Mouse (Mus musculus): ENCODE data around the gene Dhcr24. TPM values are rescaled to one million over a fixed set of nuclear protein-coding genes. Genes with fewer than 3 reads are reported as not detected.
A peak's percentile ranks its signal among the peaks of the same experiment; 100 is the strongest.

Dhcr24 gene
- polyA plus RNA-seq, 1 experiment = 205 TPM

DNA sequence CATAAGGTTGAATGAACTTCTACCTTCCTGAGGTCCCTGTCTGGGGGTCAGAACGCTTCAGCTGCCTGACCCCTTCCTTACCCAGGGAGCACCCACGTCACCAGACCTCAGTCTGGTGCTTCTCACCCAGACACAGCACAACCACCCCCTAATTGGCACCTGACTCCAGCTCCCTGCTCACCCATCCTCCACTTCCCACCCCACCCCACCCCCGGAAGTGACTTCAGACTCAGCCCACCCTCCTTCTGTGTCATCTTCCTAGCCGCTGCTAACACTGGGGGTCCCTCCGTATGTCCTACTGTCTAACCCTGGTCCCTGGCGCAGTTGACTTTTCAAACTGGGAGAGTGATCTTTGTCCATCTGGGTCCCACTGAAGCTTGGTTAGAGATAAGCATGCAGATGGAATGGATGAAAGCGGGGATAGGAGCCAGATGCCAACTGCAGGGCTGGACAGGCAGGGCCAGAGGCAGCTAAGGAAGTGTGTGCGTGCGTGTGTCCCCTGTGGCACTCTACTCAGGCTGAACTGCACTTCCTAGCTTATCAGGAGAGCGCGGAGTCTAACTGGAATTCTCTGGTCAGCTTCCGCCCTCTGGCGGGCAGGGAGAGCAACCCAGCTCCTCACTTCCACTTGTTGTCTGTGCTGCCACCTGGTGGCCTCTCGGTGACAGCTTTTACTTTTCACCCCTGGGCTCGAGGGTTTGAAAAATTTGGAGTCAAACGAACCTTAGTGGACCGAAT is 31.3 kb upstream of the Dhcr24 start:
- H3K4me1 ChIP-seq (ENCODE audit: control insufficient read depth, insufficient read depth, insufficient read length, low read length) = peaks cover 5% of the 10 kb centered on the region
- H3K27ac ChIP-seq (ENCODE audit: insufficient read depth, low read depth, low read length) = no peak overlapping the region
- H3K4me3 ChIP-seq (ENCODE audit: low read depth, low read length) = peak overlapping the region; percentile 28
- 13% methylated on average over 17 of the region's 17 CpGs for WGBS
- peak; percentile 100 for TF ChIP-seq CTCF (IDR thresholded peaks at IDR 0.05; ENCODE audit: extremely low read depth, insufficient read length, insufficient replicate concordance, low read depth, low read length)
- TF ChIP-seq POLR2A (IDR thresholded peaks at IDR 0.05; ENCODE audit: low read depth, low read length) = peak; percentile 5; the same call in 1 of the 2 replicates
- H3K27me3 ChIP-seq (ENCODE audit: control insufficient read depth, insufficient read depth, low read length) = no peaks in the 10 kb centered on the region
- H3K36me3 ChIP-seq (ENCODE audit: control insufficient read depth, insufficient read depth, low read length) = no peaks in the 10 kb centered on the region

- Histone ChIP-seq H3K4me1 (ENCODE audit: control insufficient read depth, insufficient read depth, insufficient read length, low read length) (peaks cover 5% of the 10 kb centered on the region), H3K36me3 (ENCODE audit: control insufficient read depth, insufficient read depth, low read length) (no peaks in the 10 kb centered on the region), H3K4me3 (ENCODE audit: low read depth, low read length) (no peak overlapping the region), H3K27ac (ENCODE audit: insufficient read depth, low read depth, low read length) (no peak overlapping the region), H3K27me3 (ENCODE audit: control insufficient read depth, insufficient read depth, low read length) (no peaks in the 10 kb centered on the region)
- WGBS = 72% methylated on average over 9 of the region's 9 CpGs
- TF ChIP-seq POLR2A (IDR thresholded peaks at IDR 0.05; ENCODE audit: low read depth, low read length) = no peak
- TF ChIP-seq CTCF (IDR thresholded peaks at IDR 0.05; ENCODE audit: extremely low read depth, insufficient read length, insufficient replicate concordance, low read depth, low read length) = no peak
Measured at GRCm38 (mm10) chr4:106530113-106530482, 30.7 kb upstream of the Dhcr24 start.

GRCm38 (mm10) chr4:106533421-106534080 is 27.3 kb upstream of the Dhcr24 start:
- no peak overlapping the region for H3K27ac ChIP-seq (ENCODE audit: insufficient read depth, low read depth, low read length)
- 18% methylated on average over 7 of the region's 7 CpGs for WGBS

GRCm38 (mm10) chr4:106534256-106534655 is 26.6 kb upstream of the Dhcr24 start:
- no peak for TF ChIP-seq POLR2A (IDR thresholded peaks at IDR 0.05; ENCODE audit: low read depth, low read length)
- no peak overlapping the region for H3K27ac ChIP-seq (ENCODE audit: insufficient read depth, low read depth, low read length)
- WGBS = 22% methylated on average over 7 of the region's 7 CpGs
- H3K36me3 ChIP-seq (ENCODE audit: control insufficient read depth, insufficient read depth, low read length) = no peaks in the 10 kb centered on the region
- no peak overlapping the region for H3K4me3 ChIP-seq (ENCODE audit: low read depth, low read length)
- H3K4me1 ChIP-seq (ENCODE audit: control insufficient read depth, insufficient read depth, insufficient read length, low read length) = peaks cover 9% of the 10 kb centered on the region
- H3K27me3 ChIP-seq (ENCODE audit: control insufficient read depth, insufficient read depth, low read length) = no peaks in the 10 kb centered on the region

More at GRCm38 (mm10) chr4:106533421-106534080, 27.3 kb upstream of the Dhcr24 start:
- peaks cover 5% of the 10 kb centered on the region for H3K4me1 ChIP-seq (ENCODE audit: control insufficient read depth, insufficient read depth, insufficient read length, low read length)
- no peaks in the 10 kb centered on the region for H3K27me3 ChIP-seq (ENCODE audit: control insufficient read depth, insufficient read depth, low read length)
- TF ChIP-seq POLR2A (IDR thresholded peaks at IDR 0.05; ENCODE audit: low read depth, low read length) (no peak), CTCF (IDR thresholded peaks at IDR 0.05; ENCODE audit: extremely low read depth, insufficient read length, insufficient replicate concordance, low read depth, low read length) (peak; percentile 68; the same call in 1 of the 2 replicates)
- H3K4me3 ChIP-seq (ENCODE audit: low read depth, low read length) = no peak overlapping the region
- no peaks in the 10 kb centered on the region for H3K36me3 ChIP-seq (ENCODE audit: control insufficient read depth, insufficient read depth, low read length)

DNA sequence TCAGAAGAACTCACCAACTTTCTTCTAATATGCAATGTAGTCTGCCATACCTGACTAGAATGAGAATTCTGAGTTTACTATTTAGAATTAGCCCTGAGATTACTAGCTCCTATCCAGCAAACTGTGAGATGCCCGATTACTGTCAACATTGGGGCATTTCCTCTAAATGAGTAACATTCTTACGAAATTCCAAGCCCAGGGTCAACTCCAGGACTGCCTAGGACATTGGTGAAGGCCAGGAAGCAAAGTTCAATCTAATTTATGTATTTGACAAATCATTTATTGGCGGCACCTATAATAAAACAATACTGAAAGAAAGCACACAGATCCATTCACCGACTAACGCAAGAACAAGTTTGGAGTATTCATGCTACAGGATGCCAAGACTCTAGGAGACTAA is 21.1 kb upstream of the Dhcr24 start:
- no peaks in the 10 kb centered on the region for H3K36me3 ChIP-seq (ENCODE audit: control insufficient read depth, insufficient read depth, low read length)
- peak overlapping the region; percentile 23; the same call in 1 of the 2 replicates for H3K27ac ChIP-seq (ENCODE audit: insufficient read depth, low read depth, low read length)
- TF ChIP-seq CTCF (IDR thresholded peaks at IDR 0.05; ENCODE audit: extremely low read depth, insufficient read length, insufficient replicate concordance, low read depth, low read length) (no peak), POLR2A (IDR thresholded peaks at IDR 0.05; ENCODE audit: low read depth, low read length) (no peak)
- H3K4me3 ChIP-seq (ENCODE audit: low read depth, low read length) = no peak overlapping the region
- peaks cover 11% of the 10 kb centered on the region; the same call in 1 of the 2 replicates for H3K4me1 ChIP-seq (ENCODE audit: control insufficient read depth, insufficient read depth, insufficient read length, low read length)
- no peaks in the 10 kb centered on the region for H3K27me3 ChIP-seq (ENCODE audit: control insufficient read depth, insufficient read depth, low read length)
- WGBS = 31% methylated on average over 5 of the region's 5 CpGs

GRCm38 (mm10) chr4:106541491-106541890 is 19.3 kb upstream of the Dhcr24 start:
- Histone ChIP-seq H3K4me1 (ENCODE audit: control insufficient read depth, insufficient read depth, insufficient read length, low read length) (peaks cover 21% of the 10 kb centered on the region), H3K36me3 (ENCODE audit: control insufficient read depth, insufficient read depth, low read length) (no peaks in the 10 kb centered on the region), H3K27ac (ENCODE audit: insufficient read depth, low read depth, low read length) (no peak overlapping the region), H3K27me3 (ENCODE audit: control insufficient read depth, insufficient read depth, low read length) (no peaks in the 10 kb centered on the region), H3K4me3 (ENCODE audit: low read depth, low read length) (no peak overlapping the region)
- 75% methylated on average over 3 of the region's 3 CpGs for WGBS
- TF ChIP-seq CTCF (IDR thresholded peaks at IDR 0.05; ENCODE audit: extremely low read depth, insufficient read length, insufficient replicate concordance, low read depth, low read length) = no peak
- TF ChIP-seq POLR2A (IDR thresholded peaks at IDR 0.05; ENCODE audit: low read depth, low read length) = no peak

GRCm38 (mm10) chr4:106542211-106542610 is 18.6 kb upstream of the Dhcr24 start:
- 87% methylated on average over 2 of the region's 2 CpGs for WGBS
- no peak overlapping the region for H3K27ac ChIP-seq (ENCODE audit: insufficient read depth, low read depth, low read length)
- H3K4me3 ChIP-seq (ENCODE audit: low read depth, low read length) = no peak overlapping the region

More at GRCm38 (mm10) chr4:106542211-106542610, 18.6 kb upstream of the Dhcr24 start:
- TF ChIP-seq POLR2A (IDR thresholded peaks at IDR 0.05; ENCODE audit: low read depth, low read length) = no peak
- TF ChIP-seq CTCF (IDR thresholded peaks at IDR 0.05; ENCODE audit: extremely low read depth, insufficient read length, insufficient replicate concordance, low read depth, low read length) = no peak
- no peaks in the 10 kb centered on the region for H3K27me3 ChIP-seq (ENCODE audit: control insufficient read depth, insufficient read depth, low read length)
- peaks cover 29% of the 10 kb centered on the region for H3K4me1 ChIP-seq (ENCODE audit: control insufficient read depth, insufficient read depth, insufficient read length, low read length)
- H3K36me3 ChIP-seq (ENCODE audit: control insufficient read depth, insufficient read depth, low read length) = no peaks in the 10 kb centered on the region

All from small intestine, adult 2 months (tissue).